8 mouse cellular contexts compared by ENCODE assay signal in the genomic region with DNA sequence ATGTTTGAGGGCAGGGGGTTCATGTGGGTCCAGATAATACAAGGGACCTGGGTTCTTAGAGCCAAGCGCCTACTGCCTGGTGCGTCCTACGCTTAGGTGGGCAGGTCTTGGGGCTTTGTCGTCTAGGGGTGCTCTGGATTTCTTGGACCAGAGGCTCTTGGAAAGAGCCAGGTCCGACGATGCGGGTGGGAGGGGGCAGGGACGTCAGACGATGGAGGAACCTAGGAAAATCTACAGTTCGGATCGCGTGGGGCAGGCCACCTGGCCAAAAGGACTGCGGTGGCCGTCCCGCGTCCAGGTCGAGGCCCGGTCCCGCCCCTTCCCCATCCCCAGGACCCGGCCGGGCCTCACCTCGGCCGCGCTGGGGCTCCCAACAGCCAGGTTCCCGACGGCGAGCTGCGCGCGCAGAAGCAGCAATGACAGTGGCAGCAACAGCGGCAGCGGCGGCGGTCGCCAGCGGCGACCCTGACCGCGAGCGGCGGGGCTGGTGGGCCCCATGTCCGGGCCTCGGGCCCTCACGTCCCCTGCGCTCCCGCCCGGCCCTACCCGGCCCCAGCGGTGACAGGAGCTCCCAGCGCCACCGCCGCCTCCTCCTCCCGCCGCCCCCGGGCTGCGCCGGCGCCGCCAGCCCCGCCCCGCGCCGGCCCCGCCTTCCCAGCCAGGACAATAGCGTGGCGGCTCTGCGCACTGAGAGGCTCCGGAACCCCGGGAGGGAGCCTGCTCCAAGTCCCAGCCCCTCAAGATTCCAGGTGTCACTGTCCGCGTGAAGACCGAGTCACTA. TPM values are rescaled to one million over a fixed set of nuclear protein-coding genes. Genes with fewer than 3 reads are reported as not detected.
A peak's percentile ranks its signal among the peaks of the same experiment; 100 is the strongest.
DNase-seq lines count a peak whose midpoint lies in the region; ATAC-seq and TF ChIP-seq lines count a peak whose summit lies in the region.

A gene (minus strand): TSS at position 565 of the 781 bp plus-strand sequence.

- H3K36me3 ChIP-seq in intestine, embryonic 14.5 days (ENCODE audit: control insufficient read depth, insufficient read depth, low read length): no peaks in the 10 kb centered on the region
- peaks cover 3% of the 10 kb centered on the region; the same call in 1 of the 2 replicates for H3K36me3 ChIP-seq in small intestine, adult 2 months (ENCODE audit: control insufficient read depth, insufficient read depth, low read length)

- H3K9me3 ChIP-seq in intestine, embryonic 14.5 days (ENCODE audit: control insufficient read depth, low read length): no peaks in the 10 kb centered on the region

- H3K4me2 ChIP-seq in intestine, embryonic 14.5 days (ENCODE audit: low read length): peak within 1 kb of the TSS; percentile 56

- 0 out of 2 replicates have a peak, but pooled peaks have one; percentile 15 for TF ChIP-seq POLR2A in cerebellum, adult 2 months (IDR thresholded peaks at IDR 0.05; ENCODE audit: borderline replicate concordance, insufficient read depth, low read length)
- no peak for TF ChIP-seq POLR2A in small intestine, adult 2 months (IDR thresholded peaks at IDR 0.05; ENCODE audit: low read depth, low read length)

- TF ChIP-seq CTCF in cerebellum, adult 2 months (IDR thresholded peaks at IDR 0.05; ENCODE audit: borderline replicate concordance, insufficient read depth, low read depth, low read length): no peak
- no peak for TF ChIP-seq CTCF in small intestine, adult 2 months (IDR thresholded peaks at IDR 0.05; ENCODE audit: extremely low read depth, insufficient read length, insufficient replicate concordance, low read depth, low read length)

- under 1% methylated on average over 72 of the region's 72 CpGs for WGBS in cerebellum, adult 2 months
- WGBS in intestine, embryonic 14.5 days: 0% methylated on average over 50 of the region's 72 CpGs
- 2% methylated on average over 71 of the region's 72 CpGs for WGBS in small intestine, adult 2 months

- peak; percentile 45 for DNase-seq in gastrocnemius, postnatal 10 days
- no peak for DNase-seq in gastrocnemius, adult 8-10 months (ENCODE audit: low spot score in 2 of 2)
- DNase-seq in cerebellum, adult 2 months: peak; percentile 83 to 85
- peak; percentile 77 for DNase-seq in intestine, embryonic 14.5 days (ENCODE audit: low spot score)
- peak; percentile 77 to 80 for DNase-seq in left cerebral cortex, postnatal 14 days (ENCODE audit: low spot score in 2 of 2)

- H3K27me3 ChIP-seq in cerebellum, adult 2 months (ENCODE audit: control insufficient read depth, insufficient read depth, low read length): no peaks in the 10 kb centered on the region
- peaks cover 6% of the 10 kb centered on the region for H3K27me3 ChIP-seq in intestine, embryonic 14.5 days (replicated peaks; ENCODE audit: control insufficient read depth, insufficient read depth, low read length)
- H3K27me3 ChIP-seq in small intestine, adult 2 months (ENCODE audit: control insufficient read depth, insufficient read depth, low read length): 0 out of 2 replicates have a peak, but pooled peaks cover 4% of the 10 kb centered on the region

- ATAC-seq in frontal cortex, adult (ENCODE audit: low TSS enrichment): peak; percentile 70
- peak; percentile 85 for ATAC-seq in intestine, embryonic 14.5 days (replicated peaks; ENCODE audit: low FRiP score, low TSS enrichment, low read depth)
- peak; percentile 21; the same call in 1 of the 2 replicates for ATAC-seq in megakaryocyte, adult 5-6 weeks (ENCODE audit: poor library complexity, severe bottlenecking)

- H3K4me3 ChIP-seq in cerebellum, adult 2 months (replicated peaks; ENCODE audit: insufficient read depth, low read depth, low read length): peak within 1 kb of the TSS; percentile 68
- H3K4me3 ChIP-seq in intestine, embryonic 14.5 days (ENCODE audit: low read depth, low read length): peak within 1 kb of the TSS; percentile 40
- peak within 1 kb of the TSS; percentile 70 for H3K4me3 ChIP-seq in small intestine, adult 2 months (ENCODE audit: low read depth, low read length)

- H3K27ac ChIP-seq in cerebellum, adult 2 months (ENCODE audit: insufficient read depth, low read length): peak within 1 kb of the TSS; percentile 65
- H3K27ac ChIP-seq in intestine, embryonic 14.5 days (ENCODE audit: low read depth): no peak within 1 kb of the TSS
- peak within 1 kb of the TSS; percentile 71 for H3K27ac ChIP-seq in small intestine, adult 2 months (ENCODE audit: insufficient read depth, low read depth, low read length)

- intact Hi-C loops in left cerebral cortex, postnatal 14 days (cut with DNase I): loop anchor here (5.0 kb wide), 1 partner anchor 47 kb away; a partner anchor contains a TSS

- 0 out of 2 replicates have a peak, but pooled peaks cover 3% of the 10 kb centered on the region for H3K4me1 ChIP-seq in cerebellum, adult 2 months (ENCODE audit: control insufficient read depth, insufficient read depth, low read length)
- H3K4me1 ChIP-seq in intestine, embryonic 14.5 days (replicated peaks; ENCODE audit: control insufficient read depth, insufficient read depth, low read length): peaks cover 9% of the 10 kb centered on the region
- peaks cover 18% of the 10 kb centered on the region for H3K4me1 ChIP-seq in small intestine, adult 2 months (ENCODE audit: control insufficient read depth, insufficient read depth, insufficient read length, low read length)

- peak within 1 kb of the TSS; percentile 33; the same call in 1 of the 2 replicates for H3K9ac ChIP-seq in intestine, embryonic 14.5 days (ENCODE audit: low read length)

RNA-seq across cellular contexts. Expression of the gene that starts here (rescaled TPM):
- total RNA-seq in gastrocnemius, postnatal 10 days (2021): 1 to 10 TPM; 3.3 to 4.4 TPM
- total RNA-seq in gastrocnemius, adult 8-10 months (2022): 1 to 10 TPM in 1 of 4 experiments, under 1 TPM in 3; 0.46 to 1.5 (median 0.71) TPM
- polyA plus RNA-seq in cerebellum, adult 2 months (2012; rRNA removed): 782 and 892 TPM in 2 replicates
- polyA plus RNA-seq in intestine, embryonic 14.5 days (2014; fragmentation: Nextera tagmentation; extraction: Ambion mirVana): 37.9 and 43.0 TPM in 2 replicates
- total RNA-seq in left cerebral cortex, postnatal 14 days (2021): 1,000 to 10,000 TPM; 1,098 to 1,148 TPM
- 0.07 and 0.25 TPM in 2 replicates for total RNA-seq in megakaryocyte, adult 5-6 weeks (2015)
- 0.08 TPM in 1 of 2 replicates, not detected in the other for total RNA-seq in megakaryocyte, adult 5-6 weeks (2017)
- polyA plus RNA-seq in small intestine, adult 2 months (2012; rRNA removed): 32.1 and 193 TPM in 2 replicates

Comparison
In these comparisons a context has a peak if more than half of its experiments do, and no peak if none do; other contexts are left out.
1. RNA of the gene that starts here (total RNA-seq): 1,098 to 1,148 TPM in left cerebral cortex, postnatal 14 days; 3.3 to 4.4 TPM in gastrocnemius, postnatal 10 days, 0.46 to 1.5 TPM in gastrocnemius, adult 8-10 months and 0.07 to 0.25 TPM in megakaryocyte, adult 5-6 weeks; every median in the first group is over 100 times any median in the second.
2. DNase-seq: peak in gastrocnemius, postnatal 10 days (single experiment), cerebellum, adult 2 months (2 of 2), intestine, embryonic 14.5 days (single experiment) and left cerebral cortex, postnatal 14 days (2 of 2); none in gastrocnemius, adult 8-10 months (0 of 2).
3. Peak in ATAC-seq in megakaryocyte, adult 5-6 weeks; RNA of the gene not detected or under 1 TPM.
4. ATAC-seq: peak in every context shown above with its lines; median percentile 85 in intestine, embryonic 14.5 days; 70 in frontal cortex, adult; 21 in megakaryocyte, adult 5-6 weeks.
5. Peak in every context shown above with its lines, with median percentiles within 50 percentile points of each other: H3K4me3 ChIP-seq.